Mouse (Mus musculus): ENCODE measurements around the gene Sfxn5.

DNA sequence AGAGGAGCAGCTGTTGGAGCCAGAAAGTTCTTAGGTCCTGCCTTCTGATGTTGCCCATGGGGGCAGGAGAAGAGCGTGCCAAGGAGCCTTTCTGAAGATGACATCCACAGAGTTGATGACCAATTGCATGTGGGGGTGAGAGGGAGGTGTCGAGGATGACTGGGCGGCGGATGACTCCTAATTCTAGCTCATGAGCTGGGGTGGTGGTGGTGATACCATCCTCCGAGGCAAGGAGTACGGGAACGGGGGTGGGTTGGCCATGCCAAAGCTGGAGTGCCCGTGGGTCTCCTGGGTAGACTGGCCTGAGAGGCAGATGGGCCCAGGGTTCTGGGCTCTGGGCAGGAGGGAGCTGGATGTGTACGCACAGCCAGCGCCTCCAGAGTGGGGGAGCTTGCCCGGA is 113.5 kb downstream of the Sfxn5 start:
- TF ChIP-seq POLR2A (IDR thresholded peaks at IDR 0.05; ENCODE audit: low read depth, low read length) (no peak), CTCF (conservative IDR thresholded peaks at IDR 0.05; ENCODE audit: insufficient read depth, insufficient read length, low read depth, low read length) (no peak)
